Mouse (Mus musculus) liver, embryonic 14.5 days (tissue): ENCODE measurements around the gene Ahcyl2.

Experiments used
- CTCF ChIP-seq: IDR thresholded peaks from 2 replicates; pipeline ENCODE4 v1.5.1; 2016; ENCODE audit warnings: antibody characterized with exemption, low read depth, control low read depth
- EP300 ChIP-seq: IDR thresholded peaks from 2 replicates; pipeline ENCODE4 v1.6.1; 2016; ENCODE audit warnings: antibody characterized with exemption, low read depth

GRCm38 (mm10) chr6:29930087-29930486 lies 162.3 kb downstream of the Ahcyl2 start:
- TF ChIP-seq CTCF (no peak), EP300 (no peak)
